Mouse (Mus musculus): ENCODE results near the gene Ipo13. TPM values are rescaled to one million over a fixed set of nuclear protein-coding genes. Genes with fewer than 3 reads are reported as not detected.

Gene Ipo13
- polyA plus RNA-seq, 1 experiment from 2014 or later: 33.4 TPM

GRCm38 (mm10) chr4:117891738-117892161, 23.0 kb downstream of the Ipo13 start, which contains the start of gene Dph2:
Gene Dph2, minus strand, starts transcription at chr4:117892032.
- Histone ChIP-seq H3K36me3 (peaks cover 14% of the 10 kb centered on the region), H3K4me2 (peak within 1 kb of the TSS; percentile 88), H3K9me3 (replicated peaks) (no peaks in the 10 kb centered on the region), H3K27me3 (no peaks in the 10 kb centered on the region), H3K9ac (peak within 1 kb of the TSS; percentile 54), H3K4me1 (replicated peaks) (peaks cover 16% of the 10 kb centered on the region), H3K27ac (no peak within 1 kb of the TSS), H3K4me3 (peak within 1 kb of the TSS; percentile 87)
- under 1% methylated on average over 21 of the region's 21 CpGs for WGBS
- ATAC-seq (replicated peaks; ENCODE audit: insufficient number of reproducible peaks, insufficient read depth, low FRiP score, low read depth): peak; percentile 72

- Histone ChIP-seq H3K36me3 (peaks cover 9% of the 10 kb centered on the region), H3K27me3 (no peaks in the 10 kb centered on the region), H3K4me3 (peak overlapping the region; percentile 87), H3K9me3 (replicated peaks) (no peaks in the 10 kb centered on the region), H3K27ac (no peak overlapping the region), H3K9ac (no peak overlapping the region), H3K4me2 (peak overlapping the region; percentile 88), H3K4me1 (replicated peaks) (peaks cover 26% of the 10 kb centered on the region)
- 86% methylated on average over 8 of the region's 8 CpGs for WGBS
- ATAC-seq (replicated peaks; ENCODE audit: insufficient number of reproducible peaks, insufficient read depth, low FRiP score, low read depth): no peak
Measured at GRCm38 (mm10) chr4:117890750-117891149, 24.0 kb downstream of the Ipo13 start.

GRCm38 (mm10) chr4:117890031-117890430, 24.8 kb downstream of the Ipo13 start:
- ATAC-seq (replicated peaks; ENCODE audit: insufficient number of reproducible peaks, insufficient read depth, low FRiP score, low read depth): no peak
- H3K27ac ChIP-seq: no peak overlapping the region
- H3K4me1 ChIP-seq (replicated peaks): peaks cover 27% of the 10 kb centered on the region
- H3K36me3 ChIP-seq: peaks cover 16% of the 10 kb centered on the region
- no peak overlapping the region for H3K4me3 ChIP-seq
- no peaks in the 10 kb centered on the region for H3K27me3 ChIP-seq
- H3K4me2 ChIP-seq: no peak overlapping the region
- WGBS: 90% methylated on average over 14 of the region's 14 CpGs
- no peak overlapping the region for H3K9ac ChIP-seq
- no peaks in the 10 kb centered on the region for H3K9me3 ChIP-seq (replicated peaks)

GRCm38 (mm10) chr4:117889471-117889870, 25.3 kb downstream of the Ipo13 start:
- peaks cover 27% of the 10 kb centered on the region for H3K4me1 ChIP-seq (replicated peaks)
- 80% methylated on average over 15 of the region's 15 CpGs for WGBS
- H3K4me3 ChIP-seq: no peak overlapping the region
- ATAC-seq (replicated peaks; ENCODE audit: insufficient number of reproducible peaks, insufficient read depth, low FRiP score, low read depth): no peak
- H3K36me3 ChIP-seq: peaks cover 21% of the 10 kb centered on the region
- H3K4me2 ChIP-seq: no peak overlapping the region
- H3K9ac ChIP-seq: no peak overlapping the region
- no peak overlapping the region for H3K27ac ChIP-seq
- H3K27me3 ChIP-seq: no peaks in the 10 kb centered on the region
- no peaks in the 10 kb centered on the region for H3K9me3 ChIP-seq (replicated peaks)

- H3K27me3 ChIP-seq: no peaks in the 10 kb centered on the region
- H3K9ac ChIP-seq: no peak overlapping the region
- H3K36me3 ChIP-seq: peaks cover 21% of the 10 kb centered on the region
- H3K4me2 ChIP-seq: peak overlapping the region; percentile 89
- H3K4me3 ChIP-seq: peak overlapping the region; percentile 88
- 75% methylated on average over 2 of the region's 2 CpGs for WGBS
- H3K9me3 ChIP-seq (replicated peaks): no peaks in the 10 kb centered on the region
- H3K4me1 ChIP-seq (replicated peaks): peaks cover 35% of the 10 kb centered on the region
- H3K27ac ChIP-seq: no peak overlapping the region
- ATAC-seq (replicated peaks; ENCODE audit: insufficient number of reproducible peaks, insufficient read depth, low FRiP score, low read depth): no peak
Measured at GRCm38 (mm10) chr4:117887920-117888319, 26.9 kb downstream of the Ipo13 start.

- Histone ChIP-seq H3K27ac (peak within 1 kb of the TSS; percentile 62), H3K4me3 (peak within 1 kb of the TSS; percentile 88), H3K9ac (peak within 1 kb of the TSS; percentile 93), H3K9me3 (replicated peaks) (no peaks in the 10 kb centered on the region), H3K27me3 (no peaks in the 10 kb centered on the region), H3K36me3 (peaks cover 21% of the 10 kb centered on the region), H3K4me1 (replicated peaks) (peaks cover 41% of the 10 kb centered on the region), H3K4me2 (peak within 1 kb of the TSS; percentile 89)
- WGBS: under 1% methylated on average over 37 of the region's 37 CpGs
- ATAC-seq (replicated peaks; ENCODE audit: insufficient number of reproducible peaks, insufficient read depth, low FRiP score, low read depth): peak; percentile 81
Measured at GRCm38 (mm10) chr4:117887133-117887532, 27.7 kb downstream of the Ipo13 start, which contains the start of gene Atp6v0b. Gene Atp6v0b, minus strand, starts transcription at chr4:117887333.

GRCm38 (mm10) chr4:117886644-117887043, 28.2 kb downstream of the Ipo13 start:
- Histone ChIP-seq H3K9ac (peak overlapping the region; percentile 93), H3K9me3 (replicated peaks) (no peaks in the 10 kb centered on the region), H3K36me3 (peaks cover 21% of the 10 kb centered on the region), H3K4me3 (peak overlapping the region; percentile 88), H3K27ac (peak overlapping the region; percentile 62), H3K4me1 (replicated peaks) (peaks cover 40% of the 10 kb centered on the region), H3K4me2 (peak overlapping the region; percentile 89), H3K27me3 (no peaks in the 10 kb centered on the region)
- no peak for ATAC-seq (replicated peaks; ENCODE audit: insufficient number of reproducible peaks, insufficient read depth, low FRiP score, low read depth)
- WGBS: 2% methylated on average over 24 of the region's 24 CpGs

- Histone ChIP-seq H3K4me1 (replicated peaks) (peaks cover 35% of the 10 kb centered on the region), H3K4me3 (peak overlapping the region; percentile 88), H3K9me3 (replicated peaks) (no peaks in the 10 kb centered on the region), H3K4me2 (peak overlapping the region; percentile 89), H3K27me3 (no peaks in the 10 kb centered on the region), H3K9ac (0 out of 2 replicates have a peak overlapping the region, but pooled peaks have one; percentile 93), H3K27ac (no peak overlapping the region), H3K36me3 (peaks cover 21% of the 10 kb centered on the region)
- WGBS: 74% methylated on average over 9 of the region's 9 CpGs
- no peak for ATAC-seq (replicated peaks; ENCODE audit: insufficient number of reproducible peaks, insufficient read depth, low FRiP score, low read depth)
Measured at GRCm38 (mm10) chr4:117885994-117886393, 28.8 kb downstream of the Ipo13 start.

GRCm38 (mm10) chr4:117885093-117885492, 29.7 kb downstream of the Ipo13 start:
- Histone ChIP-seq H3K9ac (no peak overlapping the region), H3K27ac (no peak overlapping the region), H3K4me3 (no peak overlapping the region), H3K27me3 (no peaks in the 10 kb centered on the region), H3K4me1 (replicated peaks) (peaks cover 32% of the 10 kb centered on the region), H3K36me3 (peaks cover 19% of the 10 kb centered on the region), H3K4me2 (no peak overlapping the region), H3K9me3 (replicated peaks) (no peaks in the 10 kb centered on the region)
- 93% methylated on average over 10 of the region's 10 CpGs for WGBS
- no peak for ATAC-seq (replicated peaks; ENCODE audit: insufficient number of reproducible peaks, insufficient read depth, low FRiP score, low read depth)

GRCm38 (mm10) chr4:117884146-117884545, 30.7 kb downstream of the Ipo13 start:
- no peaks in the 10 kb centered on the region for H3K9me3 ChIP-seq (replicated peaks)
- H3K36me3 ChIP-seq: peaks cover 16% of the 10 kb centered on the region
- H3K4me1 ChIP-seq (replicated peaks): peaks cover 32% of the 10 kb centered on the region
- no peaks in the 10 kb centered on the region for H3K27me3 ChIP-seq
- H3K4me2 ChIP-seq: peak overlapping the region; percentile 91
- no peak overlapping the region for H3K27ac ChIP-seq
- H3K9ac ChIP-seq: 0 out of 2 replicates have a peak overlapping the region, but pooled peaks have one; percentile 84
- 100% methylated on average over 1 of the region's 1 CpGs for WGBS
- no peak for ATAC-seq (replicated peaks; ENCODE audit: insufficient number of reproducible peaks, insufficient read depth, low FRiP score, low read depth)
- H3K4me3 ChIP-seq: no peak overlapping the region

- H3K27ac ChIP-seq: peak within 1 kb of the TSS; percentile 55
- H3K4me1 ChIP-seq (replicated peaks): peaks cover 36% of the 10 kb centered on the region
- peaks cover 16% of the 10 kb centered on the region for H3K36me3 ChIP-seq
- peak; percentile 44 for ATAC-seq (replicated peaks; ENCODE audit: insufficient number of reproducible peaks, insufficient read depth, low FRiP score, low read depth)
- H3K27me3 ChIP-seq: no peaks in the 10 kb centered on the region
- H3K4me2 ChIP-seq: peak within 1 kb of the TSS; percentile 91
- 1% methylated on average over 75 of the region's 103 CpGs for whole genome bisulfite sequencing
- peak within 1 kb of the TSS; percentile 80 for H3K4me3 ChIP-seq
- H3K9ac ChIP-seq: peak within 1 kb of the TSS; percentile 84
- no peaks in the 10 kb centered on the region for H3K9me3 ChIP-seq (replicated peaks)
Measured at GRCm38 (mm10) chr4:117882701-117883691, 31.8 kb downstream of the Ipo13 start, which contains the start of gene B4galt2. Gene B4galt2, minus strand, starts transcription at chr4:117883487.
